ENCODE assay signal across 8 mouse cellular contexts in genomic region chr2:178101957-178102356, GRCm38 (mm10). TPM values are rescaled to one million over a fixed set of nuclear protein-coding genes. Genes with fewer than 3 reads are reported as not detected.
DNase-seq lines count a peak whose midpoint lies in the region; ATAC-seq and TF ChIP-seq lines count a peak whose summit lies in the region.

No protein-coding gene starts in this region.

- H3K4me2 ChIP-seq in embryonic facial prominence, embryonic 13.5 days = no peak overlapping the region
- H3K4me2 ChIP-seq in lung, embryonic 16.5 days (ENCODE audit: low read depth, low read length) = no peak overlapping the region

- TF ChIP-seq CTCF in E14TG2a.4 (conservative IDR thresholded peaks at IDR 0.05; ENCODE audit: low read length) = peak; percentile 82

- no peaks in the 10 kb centered on the region; the same call in 1 of the 2 replicates for H3K27me3 ChIP-seq in E14TG2a.4 (ENCODE audit: insufficient read depth, low read length)
- H3K27me3 ChIP-seq in embryonic facial prominence, embryonic 13.5 days = no peaks in the 10 kb centered on the region
- no peaks in the 10 kb centered on the region for H3K27me3 ChIP-seq in hindbrain, embryonic 10.5 days (ENCODE audit: insufficient read depth, poor library complexity, severe bottlenecking)
- H3K27me3 ChIP-seq in lung, embryonic 16.5 days (ENCODE audit: control insufficient read depth, insufficient read depth, low read depth, low read length) = no peaks in the 10 kb centered on the region

- H3K9ac ChIP-seq in embryonic facial prominence, embryonic 13.5 days = no peak overlapping the region
- no peak overlapping the region for H3K9ac ChIP-seq in lung, embryonic 16.5 days (ENCODE audit: low read length)

- H3K36me3 ChIP-seq in E14TG2a.4 (ENCODE audit: insufficient read depth, low read length) = no peaks in the 10 kb centered on the region
- H3K36me3 ChIP-seq in embryonic facial prominence, embryonic 13.5 days = no peaks in the 10 kb centered on the region
- H3K36me3 ChIP-seq in hindbrain, embryonic 10.5 days = no peaks in the 10 kb centered on the region
- H3K36me3 ChIP-seq in lung, embryonic 16.5 days (ENCODE audit: control insufficient read depth, insufficient read depth, low read length) = no peaks in the 10 kb centered on the region

- 7% methylated on average over 7 of the region's 7 CpGs for WGBS in embryonic facial prominence, embryonic 13.5 days
- WGBS in hindbrain, embryonic 10.5 days = 13% methylated on average over 7 of the region's 7 CpGs
- 10% methylated on average over 7 of the region's 7 CpGs for WGBS in lung, embryonic 16.5 days

- no peak overlapping the region for H3K27ac ChIP-seq in embryonic facial prominence, embryonic 13.5 days
- no peak overlapping the region for H3K27ac ChIP-seq in hindbrain, embryonic 10.5 days
- H3K27ac ChIP-seq in lung, embryonic 16.5 days (ENCODE audit: low read length) = no peak overlapping the region

- H3K4me1 ChIP-seq in E14TG2a.4 (replicated peaks; ENCODE audit: low read depth, low read length) = no peaks in the 10 kb centered on the region; the same call in 1 of the 2 replicates
- H3K4me1 ChIP-seq in embryonic facial prominence, embryonic 13.5 days = no peaks in the 10 kb centered on the region
- no peaks in the 10 kb centered on the region for H3K4me1 ChIP-seq in hindbrain, embryonic 10.5 days (replicated peaks)
- no peaks in the 10 kb centered on the region for H3K4me1 ChIP-seq in lung, embryonic 16.5 days (replicated peaks; ENCODE audit: control insufficient read depth, insufficient read depth, low read length)

- no peaks in the 10 kb centered on the region for H3K9me3 ChIP-seq in E14TG2a.4 (ENCODE audit: low read length)
- no peaks in the 10 kb centered on the region for H3K9me3 ChIP-seq in embryonic facial prominence, embryonic 13.5 days
- no peaks in the 10 kb centered on the region for H3K9me3 ChIP-seq in hindbrain, embryonic 10.5 days
- H3K9me3 ChIP-seq in lung, embryonic 16.5 days (ENCODE audit: control insufficient read depth, low read length) = no peaks in the 10 kb centered on the region

- DNase-seq in adrenal gland, postnatal 25 days = peak; percentile 43
- DNase-seq in hindbrain, embryonic 10.5 days (ENCODE audit: low spot score) = peak; percentile 72
- DNase-seq in layer of hippocampus, adult 18-20 months (ENCODE audit: low spot score in 2 of 2) = peak; percentile 45 to 84
- peak; percentile 75 for DNase-seq in right cerebral cortex, adult 18-20 months
- DNase-seq in gastrocnemius, adult 18-20 months (ENCODE audit: low spot score) = no peak

- H3K4me3 ChIP-seq in E14TG2a.4 (replicated peaks; ENCODE audit: low read length) = no peak overlapping the region
- no peak overlapping the region for H3K4me3 ChIP-seq in embryonic facial prominence, embryonic 13.5 days
- no peak overlapping the region for H3K4me3 ChIP-seq in hindbrain, embryonic 10.5 days
- H3K4me3 ChIP-seq in lung, embryonic 16.5 days (ENCODE audit: low read length) = no peak overlapping the region

- ATAC-seq in embryonic facial prominence, embryonic 13.5 days (ENCODE audit: insufficient number of reproducible peaks, insufficient read depth, low FRiP score, low TSS enrichment, low read depth) = peak; percentile 65; the same call in 1 of the 2 replicates
- peak; percentile 64 for ATAC-seq in lung, embryonic 16.5 days (ENCODE audit: low read depth)

RNA-seq across cellular contexts. Expression of gene Phactr3, which starts 16.8 kb away (rescaled TPM):
- total RNA-seq in adrenal gland, postnatal 25 days (2021) = 0.57 and 1.8 TPM in 2 replicates
- polyA plus RNA-seq in embryonic facial prominence, embryonic 13.5 days (2015; fragmentation: Nextera tagmentation; extraction: Ambion mirVana) = 2.5 and 3.1 TPM in 2 replicates
- polyA plus RNA-seq in hindbrain, embryonic 10.5 days (2016; fragmentation: Nextera tagmentation; extraction: Ambion mirVana) = 7.1 and 11.1 TPM in 2 replicates
- total RNA-seq in layer of hippocampus, adult 18-20 months (2021) = 100 to 1,000 TPM; 146 to 149 TPM
- 0.70 and 0.87 TPM in 2 replicates for polyA plus RNA-seq in lung, embryonic 16.5 days (2015; fragmentation: Nextera tagmentation; extraction: Ambion mirVana)
- total RNA-seq in gastrocnemius, adult 18-20 months (2021) = under 1 TPM; 0.07 to 0.18 TPM

RNA-seq across cellular contexts. Expression of gene Zfp931, which starts 23.7 kb away (rescaled TPM):
- 39.0 and 39.5 TPM in 2 replicates for total RNA-seq in adrenal gland, postnatal 25 days (2021)
- polyA plus RNA-seq in embryonic facial prominence, embryonic 13.5 days (2015; fragmentation: Nextera tagmentation; extraction: Ambion mirVana) = 20.4 and 22.0 TPM in 2 replicates
- polyA plus RNA-seq in hindbrain, embryonic 10.5 days (2016; fragmentation: Nextera tagmentation; extraction: Ambion mirVana) = 12.6 and 17.3 TPM in 2 replicates
- total RNA-seq in layer of hippocampus, adult 18-20 months (2021) = 10 to 100 TPM; 29.1 to 31.8 TPM
- 20.5 and 20.6 TPM in 2 replicates for polyA plus RNA-seq in lung, embryonic 16.5 days (2015; fragmentation: Nextera tagmentation; extraction: Ambion mirVana)
- 10 to 100 TPM; 10.5 to 11.5 TPM for total RNA-seq in gastrocnemius, adult 18-20 months (2021)

Comparison
In these comparisons a context has a peak if more than half of its experiments do, and no peak if none do; other contexts are left out.
1. RNA of gene Phactr3, which starts 16.8 kb away (total RNA-seq): 146 to 149 TPM in layer of hippocampus, adult 18-20 months; 0.57 to 1.8 TPM in adrenal gland, postnatal 25 days and 0.07 to 0.18 TPM in gastrocnemius, adult 18-20 months; every median in the first group is over 10 times any median in the second.